Mouse (Mus musculus): ENCODE results near the gene Trabd2b. TPM values are rescaled to one million over a fixed set of nuclear protein-coding genes. Genes with fewer than 3 reads are reported as not detected.

Trabd2b gene
- total and polyA plus RNA-seq, 3 experiments = not detected

- Histone ChIP-seq H3K9ac (ENCODE audit: control insufficient read depth, low read depth, low read length, poor library complexity, severe bottlenecking) (no peak overlapping the region), H3K27me3 (ENCODE audit: control insufficient read depth in 1 of 2, insufficient read depth in 2 of 2, low read length in 2 of 2) (no peaks in the 10 kb centered on the region), H3K79me2 (ENCODE audit: control insufficient read depth, insufficient read depth, low read length, poor library complexity) (no peaks in the 10 kb centered on the region), H3K27ac (ENCODE audit: control insufficient read depth, low read depth, low read length) (no peak overlapping the region), H3K36me3 (ENCODE audit: control insufficient read depth in 1 of 2, insufficient read depth in 2 of 2, low read length in 2 of 2) (no peaks in the 10 kb centered on the region), H3K9me3 (replicated peaks; ENCODE audit: insufficient read depth, low read length) (no peaks in the 10 kb centered on the region), H3K4me1 (ENCODE audit: control insufficient read depth in 1 of 2, insufficient read depth in 2 of 2, low read length in 2 of 2) (no peaks in the 10 kb centered on the region), H3K4me3 (ENCODE audit: control insufficient read depth in 1 of 2, insufficient read depth in 1 of 2, low read depth in 2 of 2, low read length in 2 of 2) (no peak overlapping the region)
- TF ChIP-seq RAD21 (IDR thresholded peaks at IDR 0.05; ENCODE audit: low read depth, low read length) (no peak), SMC3 (IDR thresholded peaks at IDR 0.05; ENCODE audit: low read depth, low read length) (no peak)
- DNase-seq (ENCODE audit: low read depth, low spot score) = no peak
Observed at GRCm38 (mm10) chr4:114415925-114416645, 9.6 kb downstream of the Trabd2b start.

GRCm38 (mm10) chr4:114420154-114420553, 13.6 kb downstream of the Trabd2b start:
- Histone ChIP-seq H3K27me3 (ENCODE audit: control insufficient read depth in 1 of 2, insufficient read depth in 2 of 2, low read length in 2 of 2) (no peaks in the 10 kb centered on the region), H3K27ac (ENCODE audit: control insufficient read depth, low read depth, low read length) (no peak overlapping the region), H3K4me1 (ENCODE audit: control insufficient read depth in 1 of 2, insufficient read depth in 2 of 2, low read length in 2 of 2) (no peaks in the 10 kb centered on the region), H3K79me2 (ENCODE audit: control insufficient read depth, insufficient read depth, low read length, poor library complexity) (no peaks in the 10 kb centered on the region), H3K9ac (ENCODE audit: control insufficient read depth, low read depth, low read length, poor library complexity, severe bottlenecking) (no peak overlapping the region), H3K4me3 (ENCODE audit: control insufficient read depth in 1 of 2, insufficient read depth in 1 of 2, low read depth in 2 of 2, low read length in 2 of 2) (no peak overlapping the region), H3K9me3 (replicated peaks; ENCODE audit: insufficient read depth, low read length) (no peaks in the 10 kb centered on the region), H3K36me3 (ENCODE audit: control insufficient read depth in 1 of 2, insufficient read depth in 2 of 2, low read length in 2 of 2) (no peaks in the 10 kb centered on the region)
- TF ChIP-seq NRF1 (IDR thresholded peaks at IDR 0.05; ENCODE audit: insufficient read depth, low read depth, low read length, poor library complexity, severe bottlenecking) (no peak), MAZ (IDR thresholded peaks at IDR 0.05; ENCODE audit: low read depth, low read length) (no peak), RAD21 (IDR thresholded peaks at IDR 0.05; ENCODE audit: low read depth, low read length) (no peak), NELFE (IDR thresholded peaks at IDR 0.05; ENCODE audit: low read depth, low read length) (no peak), MAFK (IDR thresholded peaks at IDR 0.05; ENCODE audit: borderline replicate concordance, low read depth, low read length) (no peak), TBP (IDR thresholded peaks at IDR 0.05; ENCODE audit: low read depth, low read length) (no peak), ELF1 (IDR thresholded peaks at IDR 0.05; ENCODE audit: low read depth, low read length) (no peak), BHLHE40 (IDR thresholded peaks at IDR 0.05; ENCODE audit: borderline replicate concordance, low read depth, low read length) (no peak), CHD1 (IDR thresholded peaks at IDR 0.05; ENCODE audit: low read depth, low read length) (no peak), EP300 (IDR thresholded peaks at IDR 0.05; ENCODE audit: low read depth in 1 of 2, low read length in 2 of 2) (no peak), GATA1 (IDR thresholded peaks at IDR 0.05; ENCODE audit: low read depth, low read length) (no peak), SIN3A (IDR thresholded peaks at IDR 0.05; ENCODE audit: low read length) (no peak), CHD2 (IDR thresholded peaks at IDR 0.05; ENCODE audit: low read length) (no peak), RCOR1 (IDR thresholded peaks at IDR 0.05; ENCODE audit: low read depth, low read length) (no peak)
- DNase-seq (ENCODE audit: low read depth, low spot score) = no peak
